Mouse (Mus musculus): Measurements from ENCODE around the gene Gm45808.
A peak's percentile ranks its signal among the peaks of the same experiment; 100 is the strongest.

DNA sequence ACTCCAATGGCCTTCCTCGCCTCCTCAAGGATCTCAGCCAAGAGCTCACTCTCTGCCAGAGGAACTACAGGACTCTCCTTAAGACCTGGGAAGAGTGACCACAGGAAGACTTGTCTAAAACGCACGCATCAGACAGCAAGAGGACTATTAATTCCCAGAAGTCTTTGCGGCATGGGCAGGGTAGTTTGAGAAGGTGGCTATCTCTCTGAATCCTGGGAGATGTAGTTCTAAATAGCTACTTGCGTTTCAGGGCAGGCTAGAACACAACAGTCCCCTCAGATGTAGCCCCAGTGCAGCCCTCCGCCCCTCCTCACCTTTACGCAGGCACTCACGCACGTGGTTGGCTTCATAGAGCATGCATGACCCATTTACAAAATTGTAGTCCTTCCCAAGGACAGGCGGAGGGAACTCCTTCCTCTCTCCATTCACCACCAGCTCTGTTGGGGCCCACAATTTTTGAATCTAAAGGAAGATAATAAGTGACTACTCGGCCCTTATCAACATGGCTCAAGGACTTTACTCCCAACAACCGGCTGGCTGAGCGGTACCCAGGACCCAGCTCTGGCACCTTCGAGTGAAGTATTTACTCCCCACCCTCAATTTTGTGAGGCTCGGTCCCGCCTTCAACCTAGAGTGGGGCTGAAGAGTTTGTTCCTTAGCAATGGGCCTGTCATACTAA, 11.2 kb downstream of the Gm45808 start:
- TF ChIP-seq CTCF (IDR thresholded peaks at IDR 0.05; ENCODE audit: extremely low read depth, insufficient read depth, low read length) (no peak), POLR2A (IDR thresholded peaks at IDR 0.05; ENCODE audit: extremely low read depth, insufficient read depth, low read length) (0 out of 2 replicates have a peak, but pooled peaks have one; percentile 11)
